Mouse (Mus musculus) kidney, postnatal 0 days (tissue): ENCODE results near the gene Mrpl24. TPM values are rescaled to one million over a fixed set of nuclear protein-coding genes. Genes with fewer than 3 reads are reported as not detected.

Experiments
- ATAC-seq: fragments of 200-750 bp; cut with Nextera tagmentation; replicated peaks from 2 replicates; pipeline ENCODE4 v1.8.0; 2017; ENCODE audit warnings: low read depth, moderate number of reproducible peaks, moderate TSS enrichment, moderate library complexity; ENCODE audit not compliant: low FRiP score
- DNase-seq: peaks from one replicate; pipeline ENCODE4 v3.0.0-alpha.2; 2016; ENCODE audit warnings: low spot score
- H3K27ac ChIP-seq: fragments of 300-500 bp; sonication (generic); 2 replicates; pipeline ENCODE4 v1.5.1; 2014; ENCODE audit warnings: mild to moderate bottlenecking
- H3K27me3 ChIP-seq: fragments of 300-500 bp; sonication (generic); 2 replicates; pipeline ENCODE4 v1.6.1; 2014; ENCODE audit warnings: low read length, mixed read lengths; ENCODE audit not compliant: insufficient read depth
- H3K36me3 ChIP-seq: fragments of 300-500 bp; sonication (generic); 2 replicates; pipeline ENCODE4 v1.6.1; 2014; ENCODE audit warnings: low read length, mixed read lengths; ENCODE audit not compliant: insufficient read depth
- H3K4me1 ChIP-seq: fragments of 300-500 bp; sonication (generic); replicated peaks from 2 replicates; pipeline ENCODE4 v1.6.1; 2014; ENCODE audit warnings: antibody characterized with exemption, low read length, mixed read lengths; ENCODE audit not compliant: insufficient read depth
- H3K4me2 ChIP-seq: fragments of 300-500 bp; sonication (generic); 2 replicates; pipeline ENCODE4 v1.6.1; 2014; ENCODE audit warnings: mild to moderate bottlenecking, low read length, moderate library complexity, mixed read lengths
- H3K4me3 ChIP-seq: fragments of 300-500 bp; sonication (generic); replicated peaks from 2 replicates; pipeline ENCODE4 v1.5.1; 2014; ENCODE audit warnings: low read depth, low read length
- H3K9ac ChIP-seq: fragments of 300-500 bp; sonication (generic); 2 replicates; pipeline ENCODE4 v1.6.1; 2014; ENCODE audit warnings: low read depth, low read length
- H3K9me3 ChIP-seq: fragments of 300-500 bp; sonication (generic); replicated peaks from 2 replicates; pipeline ENCODE4 v1.6.1; 2016; ENCODE audit warnings: low read length, inconsistent platforms, mixed read lengths
- CTCF ChIP-seq: IDR thresholded peaks from 2 replicates; pipeline ENCODE4 v1.5.1; 2016; ENCODE audit warnings: antibody characterized with exemption, low read depth, mild to moderate bottlenecking, moderate library complexity
- WGBS: fragments of 180-500 bp; shearing (Covaris S2); extraction: QIAGEN DNeasy Blood & Tissue Kit; methylation state at CpG from one replicate; pipeline ENCODE4 v1.1.7; 2014; 5-methylcytosine and 5-hydroxymethylcytosine counted together
- polyA plus RNA-seq: library from polyadenylated mRNA; unstranded; fragments of >200 nt; fragmentation: Nextera tagmentation; extraction: Ambion mirVana; gene quantifications from 2 replicates; pipeline ENCODE4 v1.2.1, GENCODE M21; 2015

Mrpl24 gene
- polyA plus RNA-seq, 1 experiment from 2014 or later: 88.1 TPM

- Histone ChIP-seq H3K27me3 (no peaks in the 10 kb centered on the region), H3K4me1 (no peaks in the 10 kb centered on the region; the same call in 1 of the 2 replicates), H3K4me3 (no peak overlapping the region), H3K4me2 (no peak overlapping the region), H3K9me3 (no peaks in the 10 kb centered on the region), H3K9ac (no peak overlapping the region), H3K36me3 (no peaks in the 10 kb centered on the region), H3K27ac (peak overlapping the region; percentile 68)
- WGBS: 5% methylated on average over 1 of the region's 1 CpGs
- no peak for TF ChIP-seq CTCF
- DNase-seq (no peak), ATAC-seq (no peak)
Observed at GRCm38 (mm10) chr3:87958056-87958455, 38.8 kb downstream of the Mrpl24 start.

DNA sequence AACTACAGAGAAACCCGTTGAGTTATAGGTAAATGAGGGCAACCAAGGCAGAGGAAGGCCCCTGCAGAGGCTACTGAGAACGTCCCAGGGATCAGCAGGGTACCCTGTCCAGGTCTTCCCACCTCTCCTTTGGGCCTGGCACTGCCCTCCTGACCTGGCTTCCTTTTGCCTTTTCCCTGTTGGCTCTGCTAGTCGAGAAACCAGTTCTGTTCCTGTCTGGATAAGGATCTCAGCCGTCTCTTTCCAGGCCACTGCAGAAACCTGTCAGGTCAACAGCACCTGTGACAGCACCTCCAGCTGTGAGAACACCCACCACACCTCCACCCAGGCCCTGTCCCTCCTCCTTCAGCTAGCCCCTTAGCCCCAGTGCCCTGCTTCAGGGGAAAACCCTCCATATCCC is 39.2 kb downstream of the Mrpl24 start:
- ATAC-seq (no peak), DNase-seq (no peak)
- Histone ChIP-seq H3K4me3 (no peak overlapping the region), H3K4me1 (no peaks in the 10 kb centered on the region; the same call in 1 of the 2 replicates), H3K9ac (no peak overlapping the region), H3K27ac (peak overlapping the region; percentile 68), H3K27me3 (no peaks in the 10 kb centered on the region), H3K9me3 (no peaks in the 10 kb centered on the region), H3K36me3 (no peaks in the 10 kb centered on the region), H3K4me2 (no peak overlapping the region)
- no peak for TF ChIP-seq CTCF
- WGBS: 19% methylated on average over 4 of the region's 4 CpGs

DNA sequence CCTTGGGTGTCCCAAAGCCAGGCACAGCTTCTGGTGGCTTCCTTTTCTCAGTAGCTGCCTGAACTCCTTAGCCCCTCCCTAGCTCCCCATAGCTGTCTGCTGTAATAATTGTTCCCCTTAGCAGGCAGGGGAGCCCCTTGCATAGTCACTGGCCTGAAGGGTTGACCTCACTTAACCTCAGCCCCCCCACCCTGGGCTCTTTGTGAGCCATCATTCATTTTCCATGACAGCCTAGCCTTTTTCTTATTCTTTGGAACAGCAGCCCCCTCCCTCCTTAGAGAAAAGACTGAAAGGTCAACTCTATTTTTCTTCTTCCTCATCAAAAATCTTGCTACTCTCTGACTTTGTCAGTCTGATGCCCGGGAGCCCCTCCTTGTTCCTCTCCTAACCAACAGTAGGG is 39.7 kb downstream of the Mrpl24 start:
- Histone ChIP-seq H3K27ac (peak overlapping the region; percentile 68; the same call in 1 of the 2 replicates), H3K4me1 (no peaks in the 10 kb centered on the region; the same call in 1 of the 2 replicates), H3K4me2 (no peak overlapping the region), H3K9me3 (no peaks in the 10 kb centered on the region), H3K27me3 (no peaks in the 10 kb centered on the region), H3K4me3 (no peak overlapping the region), H3K9ac (no peak overlapping the region), H3K36me3 (no peaks in the 10 kb centered on the region)
- ATAC-seq: no peak
- no peak for TF ChIP-seq CTCF
- no peak for DNase-seq
- WGBS: 39% methylated on average over 1 of the region's 1 CpGs

GRCm38 (mm10) chr3:87959371-87959770 is 40.1 kb downstream of the Mrpl24 start:
- Histone ChIP-seq H3K4me2 (no peak overlapping the region), H3K27ac (peak overlapping the region; percentile 68; the same call in 1 of the 2 replicates), H3K9me3 (no peaks in the 10 kb centered on the region), H3K4me1 (no peaks in the 10 kb centered on the region; the same call in 1 of the 2 replicates), H3K36me3 (no peaks in the 10 kb centered on the region), H3K4me3 (no peak overlapping the region), H3K9ac (no peak overlapping the region), H3K27me3 (no peaks in the 10 kb centered on the region)
- WGBS: 65% methylated on average over 7 of the region's 7 CpGs
- no peak for TF ChIP-seq CTCF
- no peak for ATAC-seq
- DNase-seq: no peak

DNA sequence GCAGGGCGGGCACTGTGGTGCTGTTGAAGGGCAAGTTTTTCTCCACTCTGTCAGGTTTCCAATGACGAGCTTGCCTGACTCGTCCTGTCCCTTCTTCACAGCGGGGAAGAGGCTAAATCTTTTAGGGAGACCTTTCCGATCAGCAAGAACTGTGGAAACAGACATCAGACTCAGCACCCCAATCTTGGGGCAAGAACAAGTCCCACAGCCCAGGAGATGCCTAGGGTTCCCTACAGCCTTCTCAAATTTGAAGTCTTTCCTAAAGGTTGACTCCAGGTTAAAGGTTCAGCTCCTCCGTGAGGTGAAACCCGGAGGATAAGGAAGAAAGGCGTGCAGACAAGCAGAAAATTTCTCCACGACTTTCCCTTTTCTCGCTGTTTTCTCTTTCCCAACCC is 40.9 kb downstream of the Mrpl24 start:
- Histone ChIP-seq H3K9ac (peak overlapping the region; percentile 68), H3K4me1 (no peaks in the 10 kb centered on the region; the same call in 1 of the 2 replicates), H3K27me3 (no peaks in the 10 kb centered on the region), H3K27ac (peak overlapping the region; percentile 85), H3K36me3 (no peaks in the 10 kb centered on the region), H3K4me3 (peak overlapping the region; percentile 42), H3K9me3 (no peaks in the 10 kb centered on the region), H3K4me2 (peak overlapping the region; percentile 85)
- no peak for TF ChIP-seq CTCF
- 6% methylated on average over 10 of the region's 10 CpGs for WGBS
- ATAC-seq: no peak
- DNase-seq: no peak

- Histone ChIP-seq H3K4me2 (peak overlapping the region; percentile 85), H3K9ac (peak overlapping the region; percentile 68), H3K9me3 (no peaks in the 10 kb centered on the region), H3K4me3 (peak overlapping the region; percentile 42), H3K4me1 (no peaks in the 10 kb centered on the region; the same call in 1 of the 2 replicates), H3K27me3 (no peaks in the 10 kb centered on the region), H3K36me3 (no peaks in the 10 kb centered on the region), H3K27ac (peak overlapping the region; percentile 85)
- TF ChIP-seq CTCF: peak; percentile 98
- DNase-seq (peak; percentile 99), ATAC-seq (peak; percentile 97)
- under 1% methylated on average over 27 of the region's 27 CpGs for WGBS
Observed at GRCm38 (mm10) chr3:87960586-87961191, 41.4 kb downstream of the Mrpl24 start.
